Mouse (Mus musculus) lung, adult 2 months (tissue): Measurements from ENCODE around the gene Mpnd. TPM values are rescaled to one million over a fixed set of nuclear protein-coding genes. Genes with fewer than 3 reads are reported as not detected.
A peak's percentile ranks its signal among the peaks of the same experiment; 100 is the strongest.

Source experiments
- DNase-seq: peaks from one replicate; pipeline ENCODE4 v3.0.0; 2022
- H3K4me1 ChIP-seq: fragments of 200-500 bp; 2 replicates; pipeline ENCODE4 v1.6.1; 2011; ENCODE audit warnings: low read length; ENCODE audit not compliant: control insufficient read depth, insufficient read depth
- H3K4me3 ChIP-seq: fragments of 200-500 bp; replicated peaks from 2 replicates; pipeline ENCODE3; 2011; ENCODE audit warnings: low read depth, mild to moderate bottlenecking, control low read depth, low read length; ENCODE audit errors: extremely low read depth
- CTCF ChIP-seq: fragments of 200-500 bp; IDR thresholded peaks from 2 replicates; pipeline ENCODE4 v1.5.1; 2011; ENCODE audit warnings: mild to moderate bottlenecking, low read length, control low read depth; ENCODE audit not compliant: insufficient read depth
- POLR2A ChIP-seq: fragments of 200-500 bp; IDR thresholded peaks from 2 replicates; pipeline ENCODE4 v1.6.1; 2011; ENCODE audit warnings: low read depth, mild to moderate bottlenecking, control low read depth, low read length, borderline replicate concordance; ENCODE audit errors: extremely low read depth
- WGBS: fragments of 180-500 bp; shearing (Covaris S2); methylation state at CpG from one replicate; pipeline ENCODE4 v1.1.7; 2018; 5-methylcytosine and 5-hydroxymethylcytosine counted together
- polyA plus RNA-seq: library from polyadenylated mRNA; depleted of rRNA; stranded (reverse); fragments of >200 nt; gene quantifications from 2 replicates; pipeline ENCODE4 v1.2.3, GENCODE M21; 2012

Mpnd gene
- polyA plus RNA-seq, 1 experiment, result 103 TPM

- peaks cover 18% of the 10 kb centered on the region for H3K4me1 ChIP-seq
- WGBS, result 68% methylated on average over 7 of the region's 7 CpGs
- TF ChIP-seq CTCF (no peak), POLR2A (no peak)
- no peak for DNase-seq
- no peak overlapping the region for H3K4me3 ChIP-seq
Measured at GRCm38 (mm10) chr17:56034040-56034725, 28.7 kb downstream of the Mpnd start.

- 70% methylated on average over 6 of the region's 6 CpGs for WGBS
- Histone ChIP-seq H3K4me1 (peaks cover 18% of the 10 kb centered on the region), H3K4me3 (no peak overlapping the region)
- DNase-seq, result no peak
- TF ChIP-seq POLR2A (no peak), CTCF (no peak)
Measured at GRCm38 (mm10) chr17:56034726-56035100, 29.2 kb downstream of the Mpnd start.

- WGBS, result 36% methylated on average over 4 of the region's 4 CpGs
- TF ChIP-seq CTCF (no peak), POLR2A (no peak)
- Histone ChIP-seq H3K4me3 (no peak overlapping the region), H3K4me1 (peaks cover 18% of the 10 kb centered on the region)
- DNase-seq, result no peak
Measured at GRCm38 (mm10) chr17:56035216-56035615, 29.7 kb downstream of the Mpnd start.

- peak; percentile 99 for DNase-seq
- Histone ChIP-seq H3K4me3 (peak within 1 kb of the TSS; percentile 80), H3K4me1 (peaks cover 16% of the 10 kb centered on the region)
- TF ChIP-seq CTCF (peak; percentile 78), POLR2A (peak; percentile 78; the same call in 1 of the 2 replicates)
- WGBS, result under 1% methylated on average over 74 of the region's 74 CpGs
Measured at GRCm38 (mm10) chr17:56036176-56036900, 30.8 kb downstream of the Mpnd start, which contains the start of gene Sh3gl1. TSS of gene Sh3gl1 (minus strand) at chr17:56036635.

GRCm38 (mm10) chr17:56036901-56037287 is 31.4 kb downstream of the Mpnd start:
- TF ChIP-seq POLR2A (no peak), CTCF (peak; percentile 11; the same call in 1 of the 2 replicates)
- H3K4me3 ChIP-seq, result peak overlapping the region; percentile 45
- 31% methylated on average over 13 of the region's 13 CpGs for WGBS

DNA sequence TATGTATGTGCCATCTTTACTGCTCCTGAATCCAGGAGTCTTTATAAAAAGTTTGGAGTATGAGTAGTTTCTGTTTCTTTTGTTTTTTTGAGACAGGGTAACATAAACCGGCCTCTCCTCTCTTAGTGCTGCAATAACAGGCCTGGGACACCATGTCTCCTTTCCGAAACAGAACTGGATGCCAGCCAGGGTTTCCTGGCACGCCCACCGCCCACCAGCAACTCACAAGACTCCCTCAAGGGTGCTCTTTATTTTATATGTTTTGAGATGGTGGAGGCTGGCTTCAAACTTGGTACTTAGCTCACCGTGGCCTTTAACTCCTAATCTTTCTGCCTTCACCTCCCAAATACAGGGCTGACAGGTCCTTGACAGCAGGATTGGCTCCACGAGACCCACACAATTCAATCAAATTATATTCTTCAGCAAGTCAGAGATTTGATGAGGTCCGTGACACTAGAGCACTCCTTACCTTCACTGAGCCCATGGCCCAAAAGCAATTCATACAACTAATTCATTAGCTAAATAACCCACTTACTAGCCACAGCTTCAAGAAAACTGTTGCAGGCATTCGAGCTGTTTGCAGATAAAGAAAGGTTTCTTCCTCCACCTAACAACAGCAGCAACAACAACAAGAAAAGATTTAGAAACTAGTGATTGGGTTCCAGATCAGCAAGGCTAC is 33.2 kb downstream of the Mpnd start:
- H3K4me3 ChIP-seq, result no peak overlapping the region
- no peak for DNase-seq
- TF ChIP-seq CTCF, result no peak
- TF ChIP-seq POLR2A, result no peak
- 61% methylated on average over 8 of the region's 8 CpGs for WGBS
- H3K4me1 ChIP-seq, result peaks cover 11% of the 10 kb centered on the region

More at GRCm38 (mm10) chr17:56036901-56037287, 31.4 kb downstream of the Mpnd start:
- no peak for DNase-seq
- peaks cover 15% of the 10 kb centered on the region for H3K4me1 ChIP-seq

DNA sequence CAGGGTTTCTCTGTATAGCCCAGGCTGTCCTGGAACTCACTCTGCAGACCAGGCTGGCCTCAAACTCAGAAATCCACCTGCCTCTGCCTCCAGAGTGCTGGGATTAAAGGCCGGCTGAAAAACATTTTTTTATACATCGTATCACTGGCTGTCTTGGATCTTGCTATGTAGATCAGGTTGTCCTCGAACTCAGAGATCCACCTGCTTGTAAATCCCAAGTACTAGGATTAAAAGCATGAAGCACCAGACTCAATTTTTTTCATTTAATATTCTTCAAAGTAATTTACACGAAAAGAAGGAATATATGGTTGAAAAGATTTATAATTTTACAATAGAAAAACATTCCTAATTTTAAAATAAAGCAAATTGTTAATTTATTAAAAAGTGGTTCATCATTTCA is 33.8 kb downstream of the Mpnd start:
- Histone ChIP-seq H3K4me3 (no peak overlapping the region), H3K4me1 (peaks cover 11% of the 10 kb centered on the region)
- WGBS, result 73% methylated on average over 4 of the region's 4 CpGs

GRCm38 (mm10) chr17:56040030-56040856 is 34.7 kb downstream of the Mpnd start, which contains the start of gene Chaf1a:
TSS of gene Chaf1a (plus strand) at chr17:56040439.
- Histone ChIP-seq H3K4me1 (peaks cover 4% of the 10 kb centered on the region; the same call in 1 of the 2 replicates), H3K4me3 (peak within 1 kb of the TSS; percentile 53)
- TF ChIP-seq POLR2A (peak; percentile 48; the same call in 1 of the 2 replicates), CTCF (no peak)
- under 1% methylated on average over 65 of the region's 68 CpGs for WGBS
- peak; percentile 93 for DNase-seq

More for the DNA sequence above, 33.8 kb downstream of the Mpnd start:
- DNase-seq, result no peak
- TF ChIP-seq CTCF, result no peak
- TF ChIP-seq POLR2A, result no peak

GRCm38 (mm10) chr17:56040857-56041163 is 35.3 kb downstream of the Mpnd start:
- TF ChIP-seq CTCF (no peak), POLR2A (no peak)
- Histone ChIP-seq H3K4me1 (peaks cover 2% of the 10 kb centered on the region; the same call in 1 of the 2 replicates), H3K4me3 (no peak overlapping the region)
- 1% methylated on average over 12 of the region's 12 CpGs for WGBS
- DNase-seq, result no peak
